Mouse (Mus musculus) heart, adult 2 months (tissue): ENCODE measurements at regions not wholly inside any gene's neighbourhood (a gene's known extent, or its start where the extent isn't known, plus 50 kb on each side); places are given as distances from the start of the nearest gene placed in this dataset.

Experiments
- CTCF ChIP-seq: fragments of 200-600 bp; IDR thresholded peaks from 2 replicates; pipeline ENCODE4 v1.8.1; 2022; ENCODE audit warnings: antibody characterized with exemption, mild to moderate bottlenecking, moderate library complexity
- EP300 ChIP-seq: fragments of 200-500 bp; IDR thresholded peaks from 2 replicates; pipeline ENCODE4 v1.6.1; 2011; ENCODE audit warnings: low read depth, low read length, control low read depth; ENCODE audit not compliant: insufficient read depth
- POLR2A ChIP-seq: fragments of 200-500 bp; IDR thresholded peaks from 2 replicates; pipeline ENCODE4 v1.6.1; 2011; ENCODE audit warnings: mild to moderate bottlenecking, low read depth, low read length, control low read depth; ENCODE audit not compliant: insufficient read depth

DNA sequence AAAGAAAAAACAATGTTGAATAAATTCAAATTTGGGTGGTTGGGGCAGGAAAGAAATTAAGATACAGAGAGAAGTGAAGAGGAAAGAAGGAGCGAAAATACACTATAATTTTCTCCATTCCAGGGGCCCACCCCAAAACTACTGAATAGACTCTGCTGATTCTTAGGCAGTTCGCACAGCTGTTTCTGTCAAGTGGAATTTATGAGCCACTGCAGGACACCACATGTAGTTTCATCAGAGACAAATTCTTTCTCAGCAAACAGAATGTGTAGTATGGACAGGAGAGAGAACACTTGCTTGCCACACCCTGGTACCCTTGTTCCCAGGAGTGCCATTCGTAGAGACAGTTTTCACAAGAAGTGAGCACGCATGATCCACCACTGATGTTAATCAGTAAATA, 760.2 kb upstream of the A1bg start:
- no peak for TF ChIP-seq CTCF
- no peak for TF ChIP-seq POLR2A
- TF ChIP-seq EP300, result no peak
